Mouse (Mus musculus): ENCODE data around the gene Rfc2. TPM values are rescaled to one million over a fixed set of nuclear protein-coding genes. Genes with fewer than 3 reads are reported as not detected.

The Rfc2 gene
- polyA plus RNA-seq, 1 experiment from 2014 or later, result 310 TPM

GRCm38 (mm10) chr5:134568964-134569491 lies 12.1 kb upstream of the Rfc2 start:
- Histone ChIP-seq H3K4me1 (peaks cover 18% of the 10 kb centered on the region), H3K4me2 (replicated peaks) (no peak overlapping the region), H3K27me3 (no peaks in the 10 kb centered on the region), H3K4me3 (no peak overlapping the region), H3K9ac (no peak overlapping the region), H3K27ac (no peak overlapping the region; the same call in 1 of the 2 replicates), H3K9me3 (no peaks in the 10 kb centered on the region), H3K36me3 (no peaks in the 10 kb centered on the region)
- no peak for ATAC-seq (ENCODE audit: low FRiP score, low read depth)
- 43% methylated on average over 8 of the region's 8 CpGs for WGBS

- Histone ChIP-seq H3K27ac (peak overlapping the region; percentile 87), H3K36me3 (no peaks in the 10 kb centered on the region), H3K9ac (peak overlapping the region; percentile 67), H3K4me3 (peak overlapping the region; percentile 57), H3K9me3 (no peaks in the 10 kb centered on the region), H3K4me1 (peaks cover 18% of the 10 kb centered on the region), H3K27me3 (no peaks in the 10 kb centered on the region), H3K4me2 (replicated peaks) (peak overlapping the region; percentile 87)
- WGBS, result under 1% methylated on average over 23 of the region's 23 CpGs
- ATAC-seq (ENCODE audit: low FRiP score, low read depth), result peak; percentile 64; the same call in 1 of the 2 replicates
Observed at GRCm38 (mm10) chr5:134571730-134572507, 9.2 kb upstream of the Rfc2 start.

GRCm38 (mm10) chr5:134572508-134573214 lies 8.5 kb upstream of the Rfc2 start:
- no peaks in the 10 kb centered on the region for H3K36me3 ChIP-seq
- peak; percentile 22; the same call in 1 of the 2 replicates for ATAC-seq (ENCODE audit: low FRiP score, low read depth)
- H3K4me3 ChIP-seq, result peak overlapping the region; percentile 57
- peak overlapping the region; percentile 87 for H3K4me2 ChIP-seq (replicated peaks)
- peak overlapping the region; percentile 67 for H3K9ac ChIP-seq
- H3K9me3 ChIP-seq, result no peaks in the 10 kb centered on the region
- H3K4me1 ChIP-seq, result peaks cover 18% of the 10 kb centered on the region
- 35% methylated on average over 10 of the region's 10 CpGs for WGBS
- H3K27me3 ChIP-seq, result no peaks in the 10 kb centered on the region
- H3K27ac ChIP-seq, result peak overlapping the region; percentile 87; the same call in 1 of the 2 replicates

- Histone ChIP-seq H3K4me1 (peaks cover 10% of the 10 kb centered on the region), H3K27ac (no peak overlapping the region), H3K9me3 (no peaks in the 10 kb centered on the region)
Observed at GRCm38 (mm10) chr5:134575833-134576232, 5.3 kb upstream of the Rfc2 start.

GRCm38 (mm10) chr5:134576517-134577220 lies 4.5 kb upstream of the Rfc2 start:
- H3K4me3 ChIP-seq, result no peak overlapping the region
- H3K4me1 ChIP-seq, result peaks cover 10% of the 10 kb centered on the region
- H3K27me3 ChIP-seq, result no peaks in the 10 kb centered on the region
- no peak overlapping the region for H3K27ac ChIP-seq
- H3K9me3 ChIP-seq, result no peaks in the 10 kb centered on the region
- no peak overlapping the region for H3K9ac ChIP-seq
- no peak overlapping the region for H3K4me2 ChIP-seq (replicated peaks)
- 75% methylated on average over 14 of the region's 14 CpGs for WGBS
- ATAC-seq (ENCODE audit: low FRiP score, low read depth), result no peak
- H3K36me3 ChIP-seq, result no peaks in the 10 kb centered on the region

More at GRCm38 (mm10) chr5:134575833-134576232, 5.3 kb upstream of the Rfc2 start:
- H3K9ac ChIP-seq, result no peak overlapping the region
- 94% methylated on average over 5 of the region's 5 CpGs for WGBS
- no peaks in the 10 kb centered on the region for H3K36me3 ChIP-seq
- H3K4me3 ChIP-seq, result no peak overlapping the region
- H3K4me2 ChIP-seq (replicated peaks), result no peak overlapping the region
- ATAC-seq (ENCODE audit: low FRiP score, low read depth), result no peak
- no peaks in the 10 kb centered on the region for H3K27me3 ChIP-seq

GRCm38 (mm10) chr5:134577534-134577933 lies 3.6 kb upstream of the Rfc2 start:
- no peak for ATAC-seq (ENCODE audit: low FRiP score, low read depth)
- H3K27ac ChIP-seq, result no peak overlapping the region
- 75% methylated on average over 7 of the region's 7 CpGs for WGBS

GRCm38 (mm10) chr5:134579135-134579534 lies 2.0 kb upstream of the Rfc2 start:
- 63% methylated on average over 3 of the region's 3 CpGs for WGBS

More at GRCm38 (mm10) chr5:134577534-134577933, 3.6 kb upstream of the Rfc2 start:
- Histone ChIP-seq H3K27me3 (no peaks in the 10 kb centered on the region), H3K4me1 (peaks cover 7% of the 10 kb centered on the region), H3K9me3 (no peaks in the 10 kb centered on the region), H3K4me2 (replicated peaks) (no peak overlapping the region), H3K9ac (no peak overlapping the region), H3K4me3 (no peak overlapping the region), H3K36me3 (no peaks in the 10 kb centered on the region)

GRCm38 (mm10) chr5:134582221-134582907 lies 1.2 kb downstream of the Rfc2 start:
- WGBS, result 9% methylated on average over 23 of the region's 30 CpGs
- Histone ChIP-seq H3K9ac (peak overlapping the region; percentile 86), H3K4me3 (peak overlapping the region; percentile 94), H3K27ac (no peak overlapping the region), H3K9me3 (no peaks in the 10 kb centered on the region), H3K36me3 (peaks cover 13% of the 10 kb centered on the region), H3K27me3 (no peaks in the 10 kb centered on the region), H3K4me2 (replicated peaks) (peak overlapping the region; percentile 92), H3K4me1 (peaks cover 14% of the 10 kb centered on the region)
- peak; percentile 95 for ATAC-seq (ENCODE audit: low FRiP score, low read depth)

More at GRCm38 (mm10) chr5:134579135-134579534, 2.0 kb upstream of the Rfc2 start:
- no peak overlapping the region for H3K27ac ChIP-seq
- H3K27me3 ChIP-seq, result no peaks in the 10 kb centered on the region
- no peak for ATAC-seq (ENCODE audit: low FRiP score, low read depth)
- peaks cover 12% of the 10 kb centered on the region for H3K4me1 ChIP-seq
- H3K36me3 ChIP-seq, result no peaks in the 10 kb centered on the region
- no peaks in the 10 kb centered on the region for H3K9me3 ChIP-seq
- H3K4me3 ChIP-seq, result no peak overlapping the region
- H3K9ac ChIP-seq, result no peak overlapping the region
- no peak overlapping the region for H3K4me2 ChIP-seq (replicated peaks)

GRCm38 (mm10) chr5:134583006-134583883 lies 2.1 kb downstream of the Rfc2 start:
- peak overlapping the region; percentile 94 for H3K4me3 ChIP-seq
- WGBS, result 29% methylated on average over 15 of the region's 15 CpGs
- peak overlapping the region; percentile 92 for H3K4me2 ChIP-seq (replicated peaks)
- no peaks in the 10 kb centered on the region for H3K27me3 ChIP-seq
- ATAC-seq (ENCODE audit: low FRiP score, low read depth), result no peak
- H3K36me3 ChIP-seq, result peaks cover 18% of the 10 kb centered on the region
- no peaks in the 10 kb centered on the region for H3K9me3 ChIP-seq
- H3K27ac ChIP-seq, result no peak overlapping the region
- H3K4me1 ChIP-seq, result peaks cover 14% of the 10 kb centered on the region
- H3K9ac ChIP-seq, result peak overlapping the region; percentile 86

GRCm38 (mm10) chr5:134583884-134584213 lies 2.7 kb downstream of the Rfc2 start:
- H3K27me3 ChIP-seq, result no peaks in the 10 kb centered on the region
- peak overlapping the region; percentile 92 for H3K4me2 ChIP-seq (replicated peaks)
- peak overlapping the region; percentile 86; the same call in 1 of the 2 replicates for H3K9ac ChIP-seq
- peaks cover 24% of the 10 kb centered on the region for H3K36me3 ChIP-seq
- no peak for ATAC-seq (ENCODE audit: low FRiP score, low read depth)
- WGBS, result 74% methylated on average over 3 of the region's 3 CpGs
- no peak overlapping the region for H3K27ac ChIP-seq
- peak overlapping the region; percentile 94 for H3K4me3 ChIP-seq
- peaks cover 14% of the 10 kb centered on the region for H3K4me1 ChIP-seq
- H3K9me3 ChIP-seq, result no peaks in the 10 kb centered on the region

Data from limb, embryonic 13.5 days (tissue).